Mouse (Mus musculus): Measurements from ENCODE around the gene Kazald1. TPM values are rescaled to one million over a fixed set of nuclear protein-coding genes. Genes with fewer than 3 reads are reported as not detected.
A peak's percentile ranks its signal among the peaks of the same experiment; 100 is the strongest.

The Kazald1 gene
- total and polyA plus RNA-seq, 3 experiments: 0.39 to 1.5 TPM; not detected in 1

GRCm38 (mm10) chr19:45097868-45098267, 22.8 kb downstream of the Kazald1 start:
- H3K36me3 ChIP-seq (ENCODE audit: control insufficient read depth in 1 of 2, insufficient read depth in 2 of 2, low read length in 2 of 2): no peaks in the 10 kb centered on the region
- no peaks in the 10 kb centered on the region for H3K9me3 ChIP-seq (replicated peaks; ENCODE audit: insufficient read depth, low read length)
- peak; percentile 80 for TF ChIP-seq SIN3A (IDR thresholded peaks at IDR 0.05; ENCODE audit: low read length)
- no peak for TF ChIP-seq SMC3 (IDR thresholded peaks at IDR 0.05; ENCODE audit: low read depth, low read length)
- no peak for TF ChIP-seq GATA1 (IDR thresholded peaks at IDR 0.05; ENCODE audit: low read depth, low read length)
- TF ChIP-seq MXI1 (IDR thresholded peaks at IDR 0.05; ENCODE audit: low read depth, low read length): peak; percentile 71
- TF ChIP-seq POLR2AphosphoS5 (IDR thresholded peaks at IDR 0.05; ENCODE audit: borderline replicate concordance, low read depth, low read length): no peak
- no peaks in the 10 kb centered on the region for H3K4me1 ChIP-seq (ENCODE audit: control insufficient read depth in 1 of 2, insufficient read depth in 2 of 2, low read length in 2 of 2)
- H3K4me3 ChIP-seq (ENCODE audit: control insufficient read depth in 1 of 2, insufficient read depth in 1 of 2, low read depth in 2 of 2, low read length in 2 of 2): no peak overlapping the region
- no peak overlapping the region for H3K9ac ChIP-seq (ENCODE audit: control insufficient read depth, low read depth, low read length, poor library complexity, severe bottlenecking)
- H3K79me2 ChIP-seq (ENCODE audit: control insufficient read depth, insufficient read depth, low read length, poor library complexity): no peaks in the 10 kb centered on the region
- peaks cover 2 to 4% of the 10 kb centered on the region in 2 experiments for H3K27me3 ChIP-seq (ENCODE audit: control insufficient read depth in 1 of 2, insufficient read depth in 2 of 2, low read length in 2 of 2)
- no peak overlapping the region for H3K27ac ChIP-seq (ENCODE audit: control insufficient read depth, low read depth, low read length)
- peak; percentile 85 for DNase-seq (ENCODE audit: low read depth, low spot score)

GRCm38 (mm10) chr19:45100486-45101270, 25.6 kb downstream of the Kazald1 start:
- Histone ChIP-seq H3K79me2 (ENCODE audit: control insufficient read depth, insufficient read depth, low read length, poor library complexity) (no peaks in the 10 kb centered on the region), H3K27me3 (ENCODE audit: control insufficient read depth in 1 of 2, insufficient read depth in 2 of 2, low read length in 2 of 2) (peaks cover 4% of the 10 kb centered on the region in 2 experiments), H3K9ac (ENCODE audit: control insufficient read depth, low read depth, low read length, poor library complexity, severe bottlenecking) (no peak overlapping the region), H3K4me3 (ENCODE audit: control insufficient read depth in 1 of 2, insufficient read depth in 1 of 2, low read depth in 2 of 2, low read length in 2 of 2) (no peak overlapping the region), H3K9me3 (replicated peaks; ENCODE audit: insufficient read depth, low read length) (no peaks in the 10 kb centered on the region), H3K27ac (ENCODE audit: control insufficient read depth, low read depth, low read length) (no peak overlapping the region), H3K36me3 (ENCODE audit: control insufficient read depth in 1 of 2, insufficient read depth in 2 of 2, low read length in 2 of 2) (no peaks in the 10 kb centered on the region), H3K4me1 (ENCODE audit: control insufficient read depth in 1 of 2, insufficient read depth in 2 of 2, low read length in 2 of 2) (no peaks in the 10 kb centered on the region)
- TF ChIP-seq CHD1 (IDR thresholded peaks at IDR 0.05; ENCODE audit: low read depth, low read length) (no peak), NRF1 (IDR thresholded peaks at IDR 0.05; ENCODE audit: insufficient read depth, low read depth, low read length, poor library complexity, severe bottlenecking) (no peak), ETS1 (IDR thresholded peaks at IDR 0.05; ENCODE audit: low read depth, low read length) (no peak), EP300 (IDR thresholded peaks at IDR 0.05; ENCODE audit: low read depth in 1 of 2, low read length in 2 of 2) (no peak), POLR2AphosphoS5 (IDR thresholded peaks at IDR 0.05; ENCODE audit: borderline replicate concordance, low read depth, low read length) (no peak), USF2 (IDR thresholded peaks at IDR 0.05; ENCODE audit: borderline replicate concordance in 1 of 2, insufficient read depth in 1 of 2, low read depth in 1 of 2, low read length in 2 of 2) (no peak), CTCF (IDR thresholded peaks at IDR 0.05 in 2 of 3, conservative IDR thresholded peaks at IDR 0.05 in 1 of 3; ENCODE audit: control insufficient read depth in 1 of 3, insufficient read depth in 1 of 3, low read depth in 2 of 3, low read length in 3 of 3, poor library complexity in 1 of 3, severe bottlenecking in 1 of 3) (peak; percentile 39 to 57 (median 41); a peak in 5 of 6 replicates), CHD2 (IDR thresholded peaks at IDR 0.05; ENCODE audit: low read length) (no peak), UBTF (IDR thresholded peaks at IDR 0.05; ENCODE audit: borderline replicate concordance, insufficient read depth, low read depth, low read length) (no peak), MEF2A (IDR thresholded peaks at IDR 0.05; ENCODE audit: extremely low read depth, insufficient replicate concordance, low read depth, low read length, poor library complexity, severe bottlenecking) (no peak), JUND (IDR thresholded peaks at IDR 0.05; ENCODE audit: low read depth, low read length) (no peak), RAD21 (IDR thresholded peaks at IDR 0.05; ENCODE audit: low read depth, low read length) (peak; percentile 32), SMC3 (IDR thresholded peaks at IDR 0.05; ENCODE audit: low read depth, low read length) (peak; percentile 48)
- DNase-seq (ENCODE audit: low read depth, low spot score): peak; percentile 60
